Mouse (Mus musculus): ENCODE data around the gene Ints7. TPM values are rescaled to one million over a fixed set of nuclear protein-coding genes. Genes with fewer than 3 reads are reported as not detected.

Gene Ints7
- polyA plus RNA-seq, 2 experiments: 13.5 to 16.8 TPM

DNA sequence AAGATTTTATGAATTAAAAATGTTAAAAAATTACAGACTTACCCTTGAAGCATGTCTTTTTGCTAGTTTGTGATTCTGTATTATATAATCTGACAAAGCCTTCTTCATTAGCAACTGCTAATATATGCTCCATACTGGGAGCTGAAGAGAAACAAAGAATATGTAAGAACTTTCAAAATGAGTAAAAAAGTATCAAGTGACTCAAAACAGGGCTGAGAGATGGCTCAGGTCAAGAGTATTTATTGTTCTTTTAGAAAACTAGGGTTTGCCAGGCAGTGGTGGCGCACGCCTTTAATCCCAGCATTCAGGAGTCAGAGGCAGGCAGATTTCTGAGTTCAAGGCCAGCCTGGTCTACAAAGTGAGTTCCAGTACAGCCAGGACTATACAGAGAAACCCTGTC, 5.8 kb upstream of the Ints7 start:
- no peak overlapping the region for H3K4me3 ChIP-seq (ENCODE audit: insufficient read depth in 1 of 2, low read depth in 2 of 2, low read length in 2 of 2)

DNA sequence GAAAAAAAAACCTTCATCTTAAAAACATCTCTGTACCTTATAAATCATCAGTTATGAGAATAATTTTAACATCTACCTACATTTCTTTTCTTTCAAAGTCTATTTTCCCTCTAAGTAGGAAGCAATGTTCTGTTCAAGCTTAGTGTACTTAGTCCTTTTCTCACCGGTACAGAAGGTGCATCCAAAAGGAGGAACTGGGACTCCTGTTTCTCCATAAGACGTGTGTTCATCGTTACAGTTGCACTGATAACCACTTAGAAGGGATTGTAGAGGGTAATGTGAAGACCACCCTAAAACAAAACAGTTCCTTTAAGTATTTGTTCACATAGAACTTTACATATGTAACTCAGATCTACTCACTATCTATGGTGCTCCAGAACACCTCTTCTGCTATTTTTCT, 5.0 kb upstream of the Ints7 start:
- TF ChIP-seq CTCF (IDR thresholded peaks at IDR 0.05; ENCODE audit: low read depth): no peak
- no peak for ATAC-seq (ENCODE audit: insufficient read depth)
- Histone ChIP-seq H3K9ac (replicated peaks) (no peak overlapping the region), H3K4me1 (replicated peaks; ENCODE audit: control insufficient read depth in 2 of 2, insufficient read depth in 2 of 2, low read length in 1 of 2) (0 out of 4 replicates have a peak, but pooled peaks cover 2 to 3% of the 10 kb centered on the region in 2 experiments), H3K4me2 (ENCODE audit: low read depth) (no peak overlapping the region), H3K27ac (no peak overlapping the region), H3K9me3 (ENCODE audit: control insufficient read depth, low read length) (no peaks in the 10 kb centered on the region), H3K4me3 (ENCODE audit: insufficient read depth in 1 of 2, low read depth in 2 of 2, low read length in 2 of 2) (no peak overlapping the region), H3K27me3 (ENCODE audit: control insufficient read depth, insufficient read depth, low read length) (no peaks in the 10 kb centered on the region), H3K36me3 (replicated peaks; ENCODE audit: control insufficient read depth, insufficient read depth, low read depth) (peaks cover 40% of the 10 kb centered on the region)
- no peak for DNase-seq (ENCODE audit: low read depth in 3 of 3, low spot score in 3 of 3)
- WGBS (ENCODE audit: insufficient replicate concordance): 58% methylated on average over 3 of the region's 3 CpGs

More for the DNA sequence above, 5.8 kb upstream of the Ints7 start:
- Histone ChIP-seq H3K27me3 (ENCODE audit: control insufficient read depth, insufficient read depth, low read length) (no peaks in the 10 kb centered on the region), H3K9me3 (ENCODE audit: control insufficient read depth, low read length) (no peaks in the 10 kb centered on the region), H3K4me2 (ENCODE audit: low read depth) (no peak overlapping the region), H3K4me1 (replicated peaks; ENCODE audit: control insufficient read depth in 2 of 2, insufficient read depth in 2 of 2, low read length in 1 of 2) (0 out of 4 replicates have a peak, but pooled peaks cover 2 to 3% of the 10 kb centered on the region in 2 experiments), H3K27ac (no peak overlapping the region), H3K36me3 (replicated peaks; ENCODE audit: control insufficient read depth, insufficient read depth, low read depth) (peaks cover 47% of the 10 kb centered on the region), H3K9ac (replicated peaks) (no peak overlapping the region)
- WGBS (ENCODE audit: insufficient replicate concordance): 89% methylated on average over 2 of the region's 2 CpGs
- no peak for TF ChIP-seq EP300 (IDR thresholded peaks at IDR 0.05; ENCODE audit: low read depth)
- no peak for TF ChIP-seq CTCF (IDR thresholded peaks at IDR 0.05; ENCODE audit: low read depth)
- DNase-seq (ENCODE audit: low read depth in 3 of 3, low spot score in 3 of 3) (no peak), ATAC-seq (ENCODE audit: insufficient read depth) (no peak)

DNA sequence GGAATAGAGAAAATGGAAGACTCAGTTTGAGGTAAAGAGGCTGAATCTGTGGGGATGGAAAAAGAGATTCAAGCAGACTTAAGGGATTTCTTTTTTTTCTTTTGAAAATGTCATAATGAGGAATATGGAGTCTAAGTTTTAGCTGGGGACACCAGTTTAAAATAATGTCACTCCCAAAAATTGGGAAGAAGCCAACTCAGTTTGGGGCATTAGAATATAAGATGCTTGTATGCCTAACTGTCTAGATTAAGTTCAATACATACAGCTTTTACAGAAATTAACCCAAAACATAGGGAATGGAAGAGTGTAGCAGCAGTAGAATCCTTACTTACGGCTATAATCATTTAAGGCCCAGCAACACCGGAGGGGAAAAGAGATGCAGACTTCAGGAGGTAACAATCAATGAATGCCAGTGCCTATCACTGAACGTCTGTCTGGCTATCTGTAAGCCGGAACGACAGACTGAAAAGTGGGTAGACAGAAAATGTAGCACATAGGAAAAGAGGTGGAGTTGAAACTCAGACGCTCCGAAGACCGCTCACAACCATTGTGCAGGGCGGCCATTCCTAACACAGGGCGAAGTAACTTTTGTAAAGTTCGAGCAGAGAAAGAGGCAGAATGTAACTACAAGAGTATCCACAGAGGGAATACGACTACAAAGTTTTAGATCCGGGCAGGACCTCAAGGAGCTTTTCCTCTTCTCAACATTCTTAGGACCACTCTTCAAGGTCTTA, 1.4 kb upstream of the Ints7 start:
- peak overlapping the region; percentile 57 for H3K27ac ChIP-seq
- H3K4me3 ChIP-seq (ENCODE audit: insufficient read depth in 1 of 2, low read depth in 2 of 2, low read length in 2 of 2): peak overlapping the region; percentile 80 to 85
- peaks cover 17% of the 10 kb centered on the region for H3K36me3 ChIP-seq (replicated peaks; ENCODE audit: control insufficient read depth, insufficient read depth, low read depth)
- peaks cover 6 to 18% of the 10 kb centered on the region in 2 experiments; a peak in 2 of 4 replicates for H3K4me1 ChIP-seq (replicated peaks; ENCODE audit: control insufficient read depth in 2 of 2, insufficient read depth in 2 of 2, low read length in 1 of 2)
- no peaks in the 10 kb centered on the region for H3K27me3 ChIP-seq (ENCODE audit: control insufficient read depth, insufficient read depth, low read length)
- DNase-seq (ENCODE audit: low read depth in 3 of 3, low spot score in 3 of 3) (peak; percentile 23 to 33 (median 26)), ATAC-seq (ENCODE audit: insufficient read depth) (no peak)
- WGBS (ENCODE audit: insufficient replicate concordance): under 1% methylated on average over 13 of the region's 13 CpGs
- TF ChIP-seq EP300 (IDR thresholded peaks at IDR 0.05; ENCODE audit: low read depth) (no peak), CTCF (IDR thresholded peaks at IDR 0.05; ENCODE audit: low read depth) (no peak)
- H3K9me3 ChIP-seq (ENCODE audit: control insufficient read depth, low read length): no peaks in the 10 kb centered on the region
- peak overlapping the region; percentile 88 for H3K9ac ChIP-seq (replicated peaks)
- H3K4me2 ChIP-seq (ENCODE audit: low read depth): peak overlapping the region; percentile 69

DNA sequence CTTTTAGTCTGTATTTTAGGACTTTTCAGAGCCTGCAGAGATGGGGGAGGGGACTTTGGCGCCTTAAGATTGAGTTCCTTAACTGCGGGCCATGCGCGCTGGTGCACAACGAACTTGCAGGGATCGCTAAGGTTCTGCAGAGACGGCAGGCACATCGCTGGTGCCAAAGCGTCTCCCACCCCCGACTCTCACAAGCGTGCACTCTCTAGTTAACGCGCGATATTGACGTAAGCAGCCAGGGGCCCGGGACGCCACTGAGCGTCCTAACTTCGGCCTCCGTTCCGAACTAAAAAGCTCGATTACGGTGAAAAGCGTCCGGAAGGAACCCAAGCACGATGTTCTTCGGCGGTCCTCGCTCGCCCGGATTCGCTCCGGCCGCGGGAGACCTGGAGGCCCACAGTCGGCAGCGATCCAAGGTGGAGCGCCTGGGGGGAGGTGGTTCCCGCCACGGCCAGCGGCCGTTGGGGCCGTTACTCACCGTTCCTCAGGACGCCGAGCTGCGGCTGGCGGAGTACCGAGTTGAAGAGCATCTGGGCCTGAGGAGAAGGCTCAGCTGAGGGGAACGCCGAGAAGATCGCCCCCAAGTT, 472 bp upstream of the Ints7 start:
- ATAC-seq (ENCODE audit: insufficient read depth) (peak; percentile 32), DNase-seq (ENCODE audit: low read depth in 3 of 3, low spot score in 3 of 3) (peak; percentile 49 to 64 (median 54))
- Histone ChIP-seq H3K4me1 (replicated peaks; ENCODE audit: control insufficient read depth in 2 of 2, insufficient read depth in 2 of 2, low read length in 1 of 2) (peaks cover 6 to 18% of the 10 kb centered on the region in 2 experiments; a peak in 2 of 4 replicates), H3K9me3 (ENCODE audit: control insufficient read depth, low read length) (no peaks in the 10 kb centered on the region), H3K4me2 (ENCODE audit: low read depth) (peak overlapping the region; percentile 69), H3K27ac (peak overlapping the region; percentile 57), H3K36me3 (replicated peaks; ENCODE audit: control insufficient read depth, insufficient read depth, low read depth) (peaks cover 8% of the 10 kb centered on the region), H3K9ac (replicated peaks) (peak overlapping the region; percentile 88), H3K27me3 (ENCODE audit: control insufficient read depth, insufficient read depth, low read length) (no peaks in the 10 kb centered on the region), H3K4me3 (ENCODE audit: insufficient read depth in 1 of 2, low read depth in 2 of 2, low read length in 2 of 2) (peak overlapping the region; percentile 80 to 85)
- TF ChIP-seq EP300 (IDR thresholded peaks at IDR 0.05; ENCODE audit: low read depth) (no peak; the same call in 1 of the 2 replicates), CTCF (IDR thresholded peaks at IDR 0.05; ENCODE audit: low read depth) (no peak)
- WGBS (ENCODE audit: insufficient replicate concordance): under 1% methylated on average over 52 of the region's 52 CpGs

DNA sequence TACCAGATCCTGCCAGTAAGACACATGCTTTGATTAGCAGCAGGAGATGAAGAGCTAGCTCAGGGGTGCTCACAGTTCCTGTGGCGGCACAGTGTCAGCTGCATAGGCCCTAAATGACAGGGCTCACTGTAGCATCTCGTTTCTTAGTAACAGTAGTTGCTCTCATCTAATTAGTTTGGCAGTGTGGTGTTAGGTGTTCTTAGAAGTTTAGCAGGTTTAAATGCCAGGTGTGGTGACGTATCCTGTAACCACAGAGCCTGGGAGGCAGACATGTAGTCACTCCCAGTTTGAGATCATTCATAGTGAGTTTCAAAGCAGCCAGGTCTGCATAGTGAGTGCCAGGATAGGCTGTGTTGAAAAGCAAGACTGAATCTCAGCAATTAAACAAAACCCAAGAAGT, 4.1 kb downstream of the Ints7 start:
- Histone ChIP-seq H3K36me3 (replicated peaks; ENCODE audit: control insufficient read depth, insufficient read depth, low read depth) (peaks cover 14% of the 10 kb centered on the region), H3K4me3 (ENCODE audit: insufficient read depth in 1 of 2, low read depth in 2 of 2, low read length in 2 of 2) (no peak overlapping the region), H3K27me3 (ENCODE audit: control insufficient read depth, insufficient read depth, low read length) (no peaks in the 10 kb centered on the region), H3K9me3 (ENCODE audit: control insufficient read depth, low read length) (no peaks in the 10 kb centered on the region), H3K27ac (no peak overlapping the region), H3K4me1 (replicated peaks; ENCODE audit: control insufficient read depth in 2 of 2, insufficient read depth in 2 of 2, low read length in 1 of 2) (peaks cover 3 to 16% of the 10 kb centered on the region in 2 experiments; a peak in 2 of 4 replicates), H3K4me2 (ENCODE audit: low read depth) (no peak overlapping the region), H3K9ac (replicated peaks) (no peak overlapping the region)
- TF ChIP-seq CTCF (IDR thresholded peaks at IDR 0.05; ENCODE audit: low read depth) (no peak), EP300 (IDR thresholded peaks at IDR 0.05; ENCODE audit: low read depth) (no peak)
- DNase-seq (ENCODE audit: low read depth in 3 of 3, low spot score in 3 of 3) (no peak), ATAC-seq (ENCODE audit: insufficient read depth) (no peak)
- WGBS (ENCODE audit: insufficient replicate concordance): 84% methylated on average over 3 of the region's 3 CpGs

All from liver, embryonic 14.5 days (tissue).